Mouse (Mus musculus) bone marrow, adult 2 months (tissue): ENCODE results near the gene Rex1bd. TPM values are rescaled to one million over a fixed set of nuclear protein-coding genes. Genes with fewer than 3 reads are reported as not detected.

Experiments
- H3K27ac ChIP-seq: fragments of 200-500 bp; 2 replicates; pipeline ENCODE4 v1.5.1; 2012; ENCODE audit warnings: low read depth, mild to moderate bottlenecking, control low read depth, inconsistent platforms, low read length; ENCODE audit not compliant: control insufficient read depth, poor library complexity, insufficient read depth
- H3K4me1 ChIP-seq: fragments of 200-500 bp; 2 replicates; pipeline ENCODE4 v1.6.1; 2011; ENCODE audit warnings: low read length; ENCODE audit not compliant: control insufficient read depth, insufficient read depth
- H3K4me3 ChIP-seq: fragments of 200-500 bp; replicated peaks from 2 replicates; pipeline ENCODE3; 2011; ENCODE audit warnings: mild to moderate bottlenecking, low read depth, low read length, control low read depth; ENCODE audit not compliant: control insufficient read depth
- CTCF ChIP-seq: fragments of 200-500 bp; IDR thresholded peaks from 2 replicates; pipeline ENCODE4 v1.5.1; 2011; ENCODE audit warnings: low read length, control low read depth; ENCODE audit not compliant: control insufficient read depth, insufficient read depth
- POLR2A ChIP-seq: fragments of 200-500 bp; IDR thresholded peaks from 2 replicates; pipeline ENCODE4 v1.6.1; 2011; ENCODE audit warnings: low read depth, mild to moderate bottlenecking, control low read depth, low read length, borderline replicate concordance; ENCODE audit not compliant: control insufficient read depth
- WGBS: fragments of 180-500 bp; shearing (Covaris S2); methylation state at CpG from one replicate; pipeline ENCODE4 v1.1.7; 2018; 5-methylcytosine and 5-hydroxymethylcytosine counted together
- polyA plus RNA-seq: library from polyadenylated mRNA; stranded (reverse); fragments of >200 nt; gene quantifications from 2 replicates; pipeline ENCODE4 v1.2.4, GENCODE M21; 2011; ENCODE audit warnings: low replicate concordance; ENCODE audit not compliant: missing spikeins, insufficient read depth, insufficient read length

Gene Rex1bd
- polyA plus RNA-seq: 46.9 and 63.6 TPM in 2 replicates

- H3K27ac ChIP-seq: peak within 1 kb of the TSS; percentile 67
These were observed at the start of gene Rex1bd for GRCm38 (mm10) chr8:70506328-70507026. Gene Rex1bd (minus strand): TSS chr8:70506752.

GRCm38 (mm10) chr8:70555079-70555747, 48.7 kb upstream of the Rex1bd start:
- Histone ChIP-seq H3K4me3 (no peak overlapping the region), H3K4me1 (peaks cover 13% of the 10 kb centered on the region), H3K27ac (no peak overlapping the region)
- no peak for TF ChIP-seq POLR2A
- TF ChIP-seq CTCF: no peak
- WGBS: 47% methylated on average over 4 of the region's 4 CpGs

More at GRCm38 (mm10) chr8:70506328-70507026, at the start of gene Rex1bd:
- Histone ChIP-seq H3K4me1 (peaks cover 10% of the 10 kb centered on the region), H3K4me3 (peak within 1 kb of the TSS; percentile 72)
- TF ChIP-seq CTCF (peak; percentile 75), POLR2A (peak; percentile 63; the same call in 1 of the 2 replicates)
- 5% methylated on average over 40 of the region's 40 CpGs for WGBS

GRCm38 (mm10) chr8:70553740-70554139, 47.2 kb upstream of the Rex1bd start:
- TF ChIP-seq CTCF (no peak), POLR2A (no peak)
- H3K4me3 ChIP-seq: no peak overlapping the region
- no peak overlapping the region for H3K27ac ChIP-seq
- H3K4me1 ChIP-seq: peaks cover 12% of the 10 kb centered on the region

- WGBS: 52% methylated on average over 1 of the region's 1 CpGs
- Histone ChIP-seq H3K4me1 (peaks cover 10% of the 10 kb centered on the region; the same call in 1 of the 2 replicates), H3K27ac (no peak overlapping the region), H3K4me3 (no peak overlapping the region)
- TF ChIP-seq POLR2A: no peak
These were observed 46.3 kb upstream of the Rex1bd start for GRCm38 (mm10) chr8:70552836-70553235.

GRCm38 (mm10) chr8:70551558-70552161, 45.1 kb upstream of the Rex1bd start:
- H3K4me3 ChIP-seq: no peak overlapping the region
- TF ChIP-seq CTCF (no peak), POLR2A (no peak)
- WGBS: 24% methylated on average over 3 of the region's 3 CpGs
- H3K27ac ChIP-seq: no peak overlapping the region
- peaks cover 10% of the 10 kb centered on the region; the same call in 1 of the 2 replicates for H3K4me1 ChIP-seq

GRCm38 (mm10) chr8:70549412-70550184, 43.0 kb upstream of the Rex1bd start:
- Histone ChIP-seq H3K27ac (no peak overlapping the region), H3K4me3 (no peak overlapping the region), H3K4me1 (peaks cover 10% of the 10 kb centered on the region; the same call in 1 of the 2 replicates)
- TF ChIP-seq CTCF (peak; percentile 14; the same call in 1 of the 2 replicates), POLR2A (no peak)
- 32% methylated on average over 10 of the region's 10 CpGs for WGBS

GRCm38 (mm10) chr8:70547762-70548161, 41.2 kb upstream of the Rex1bd start:
- WGBS: 86% methylated on average over 6 of the region's 6 CpGs
- Histone ChIP-seq H3K4me3 (no peak overlapping the region), H3K4me1 (peaks cover 16% of the 10 kb centered on the region), H3K27ac (no peak overlapping the region)
- TF ChIP-seq POLR2A: no peak
- no peak for TF ChIP-seq CTCF
